Mouse (Mus musculus) limb, embryonic 14.5 days (tissue): ENCODE results near the gene Mab21l1. TPM values are rescaled to one million over a fixed set of nuclear protein-coding genes. Genes with fewer than 3 reads are reported as not detected.

ENCODE experiments used
- ATAC-seq: fragments of 200-750 bp; cut with Nextera tagmentation; 2 replicates; pipeline ENCODE4 v1.8.0; 2017; ENCODE audit warnings: low read depth, moderate number of reproducible peaks, moderate TSS enrichment; ENCODE audit not compliant: low FRiP score
- DNase-seq: peaks from one replicate; pipeline ENCODE4 v3.0.0-alpha.2; 2015; ENCODE audit warnings: low spot score
- H3K27ac ChIP-seq: fragments of 300-500 bp; sonication (generic); replicated peaks from 2 replicates; pipeline ENCODE4 v1.5.1; 2014; ENCODE audit warnings: low read depth, mild to moderate bottlenecking, low read length, moderate library complexity, mixed read lengths
- H3K27me3 ChIP-seq: fragments of 300-500 bp; sonication (generic); 2 replicates; pipeline ENCODE4 v1.6.1; 2014; ENCODE audit warnings: low read length, mixed read lengths; ENCODE audit not compliant: control insufficient read depth, insufficient read depth
- H3K36me3 ChIP-seq: fragments of 300-500 bp; sonication (generic); 2 replicates; pipeline ENCODE4 v1.6.1; 2014; ENCODE audit warnings: mild to moderate bottlenecking, low read length, moderate library complexity, mixed read lengths; ENCODE audit not compliant: control insufficient read depth, insufficient read depth
- H3K4me1 ChIP-seq: fragments of 300-500 bp; sonication (generic); 2 replicates; pipeline ENCODE4 v1.6.1; 2014; ENCODE audit warnings: antibody characterized with exemption, low read length, mixed read lengths; ENCODE audit not compliant: control insufficient read depth, insufficient read depth
- H3K4me2 ChIP-seq: fragments of 300-500 bp; sonication (generic); replicated peaks from 2 replicates; pipeline ENCODE4 v1.6.1; 2014; ENCODE audit warnings: low read depth, mild to moderate bottlenecking, low read length, moderate library complexity; ENCODE audit not compliant: severe bottlenecking
- H3K4me3 ChIP-seq: fragments of 300-500 bp; sonication (generic); replicated peaks from 2 replicates; pipeline ENCODE4 v1.5.1; 2014; ENCODE audit warnings: low read length
- H3K9ac ChIP-seq: fragments of 300-500 bp; sonication (generic); 2 replicates; pipeline ENCODE4 v1.6.1; 2014; ENCODE audit warnings: mild to moderate bottlenecking, low read depth, low read length, moderate library complexity; ENCODE audit not compliant: severe bottlenecking
- H3K9me3 ChIP-seq: fragments of 300-500 bp; sonication (generic); 2 replicates; pipeline ENCODE4 v1.6.1; 2016; ENCODE audit warnings: low read length; ENCODE audit not compliant: control insufficient read depth
- POLR2A ChIP-seq: fragments of 200-500 bp; IDR thresholded peaks from 2 replicates; pipeline ENCODE4 v1.8.0; 2012; ENCODE audit warnings: inconsistent platforms, mild to moderate bottlenecking, moderate library complexity, borderline replicate concordance; ENCODE audit not compliant: insufficient read depth, insufficient read length; ENCODE audit errors: extremely low read depth
- WGBS: fragments of 180-500 bp; shearing (Covaris S2); extraction: QIAGEN DNeasy Blood & Tissue Kit; methylation state at CpG from one replicate; pipeline ENCODE4 v1.1.7; 2014; 5-methylcytosine and 5-hydroxymethylcytosine counted together
- polyA plus RNA-seq, 2 experiments: library from polyadenylated mRNA; depleted of rRNA in 1 of 2; stranded (reverse) in 1 of 2; unstranded in 1 of 2; fragments of >200 nt; fragmentation: Nextera tagmentation in 1 of 2; extraction: Ambion mirVana in 1 of 2; gene quantifications; 2 replicates each; pipeline versions ENCODE4 v1.2.1 to v1.2.3; 2012 to 2014

The Mab21l1 gene
- polyA plus RNA-seq, 2 experiments, result 18.7 to 18.9 TPM

DNA sequence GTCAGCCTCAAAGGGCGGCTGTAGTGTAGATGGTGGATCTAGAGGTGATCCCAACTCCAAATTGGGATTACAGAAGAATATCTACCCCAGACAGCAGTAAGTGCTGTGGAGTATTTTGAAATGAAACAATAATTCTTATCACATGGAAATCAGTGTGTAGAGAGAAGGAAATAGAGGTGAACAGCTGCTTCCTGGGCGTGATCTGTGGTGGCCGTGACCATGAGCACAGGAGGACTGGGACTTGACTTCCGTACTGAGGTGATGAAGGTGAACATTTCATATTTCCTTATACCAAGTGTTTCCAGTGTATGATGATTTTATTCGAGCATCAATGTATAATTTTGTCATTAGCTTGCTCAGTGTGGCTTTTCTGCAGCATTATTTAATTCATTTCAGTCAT lies 38.4 kb upstream of the Mab21l1 start:
- no peaks in the 10 kb centered on the region for H3K36me3 ChIP-seq
- no peaks in the 10 kb centered on the region for H3K9me3 ChIP-seq
- no peak for TF ChIP-seq POLR2A
- no peak overlapping the region for H3K9ac ChIP-seq
- no peak overlapping the region for H3K4me3 ChIP-seq
- no peaks in the 10 kb centered on the region for H3K27me3 ChIP-seq
- 0 out of 2 replicates have a peak, but pooled peaks cover 5% of the 10 kb centered on the region for H3K4me1 ChIP-seq
- no peak overlapping the region for H3K27ac ChIP-seq
- 88% methylated on average over 5 of the region's 5 CpGs for WGBS
- H3K4me2 ChIP-seq, result no peak overlapping the region
- DNase-seq (no peak), ATAC-seq (no peak)

GRCm38 (mm10) chr3:55750445-55751065 lies 31.8 kb upstream of the Mab21l1 start:
- H3K4me1 ChIP-seq, result 0 out of 2 replicates have a peak, but pooled peaks cover 6% of the 10 kb centered on the region
- TF ChIP-seq POLR2A, result no peak
- no peak overlapping the region for H3K4me2 ChIP-seq
- no peak for ATAC-seq
- no peak for DNase-seq
- no peak overlapping the region for H3K9ac ChIP-seq
- 51% methylated on average over 11 of the region's 11 CpGs for WGBS
- no peak overlapping the region for H3K4me3 ChIP-seq
- H3K27ac ChIP-seq, result no peak overlapping the region
- no peaks in the 10 kb centered on the region for H3K36me3 ChIP-seq
- no peaks in the 10 kb centered on the region for H3K9me3 ChIP-seq
- H3K27me3 ChIP-seq, result no peaks in the 10 kb centered on the region

DNA sequence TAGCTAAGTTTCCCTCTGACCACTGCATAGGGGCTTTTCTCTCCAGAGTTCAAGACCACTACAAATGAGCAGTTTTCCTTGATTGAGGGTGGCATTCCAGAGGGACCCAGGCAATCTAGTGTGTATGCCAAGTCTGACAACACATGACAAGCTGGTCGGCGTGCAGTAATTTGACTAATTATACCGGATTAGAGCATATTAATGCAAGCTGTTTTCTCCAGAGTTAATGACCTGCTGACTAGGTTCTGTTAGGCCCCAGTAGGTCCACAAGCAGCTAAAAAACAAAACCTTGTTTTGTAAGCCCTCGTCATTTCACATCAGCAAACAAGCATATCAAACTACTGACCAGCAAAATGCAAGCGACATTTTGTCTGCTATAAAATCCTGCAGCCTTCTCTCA lies 30.9 kb upstream of the Mab21l1 start:
- no peak overlapping the region for H3K27ac ChIP-seq
- no peak for DNase-seq

DNA sequence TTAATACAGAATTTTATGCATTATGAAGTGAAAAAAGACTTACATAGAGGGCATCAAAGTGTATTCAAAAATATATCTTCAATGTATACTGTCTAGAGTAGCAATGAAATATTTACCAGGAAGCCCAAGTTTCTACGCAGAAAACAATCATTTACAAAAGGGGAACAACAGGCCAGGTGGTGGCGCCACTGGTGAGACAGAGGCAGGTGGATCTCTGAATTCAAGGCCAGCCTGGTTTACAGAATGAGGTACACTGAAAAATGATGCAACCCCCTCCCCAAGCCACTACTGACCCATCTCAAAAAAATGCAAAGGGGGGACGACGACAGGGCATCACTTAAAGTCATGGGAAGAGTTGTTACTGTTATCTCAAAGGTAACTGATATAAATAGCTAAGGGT lies 29.8 kb upstream of the Mab21l1 start:
- Histone ChIP-seq H3K4me3 (no peak overlapping the region), H3K4me2 (no peak overlapping the region), H3K36me3 (no peaks in the 10 kb centered on the region), H3K27me3 (no peaks in the 10 kb centered on the region), H3K9me3 (no peaks in the 10 kb centered on the region), H3K27ac (no peak overlapping the region), H3K4me1 (peaks cover 11% of the 10 kb centered on the region; the same call in 1 of the 2 replicates), H3K9ac (no peak overlapping the region)
- no peak for ATAC-seq
- no peak for TF ChIP-seq POLR2A
- DNase-seq, result no peak
- WGBS, result 88% methylated on average over 4 of the region's 4 CpGs

More for the DNA sequence above, 30.9 kb upstream of the Mab21l1 start:
- Histone ChIP-seq H3K27me3 (no peaks in the 10 kb centered on the region), H3K4me2 (no peak overlapping the region), H3K36me3 (no peaks in the 10 kb centered on the region), H3K4me1 (peaks cover 11% of the 10 kb centered on the region; the same call in 1 of the 2 replicates), H3K4me3 (no peak overlapping the region), H3K9ac (no peak overlapping the region), H3K9me3 (no peaks in the 10 kb centered on the region)
- 32% methylated on average over 5 of the region's 5 CpGs for WGBS
- TF ChIP-seq POLR2A, result no peak
- no peak for ATAC-seq

- no peak for ATAC-seq
- H3K27ac ChIP-seq, result no peak overlapping the region
- TF ChIP-seq POLR2A, result no peak
- no peak overlapping the region for H3K4me2 ChIP-seq
- H3K36me3 ChIP-seq, result no peaks in the 10 kb centered on the region
- no peaks in the 10 kb centered on the region for H3K9me3 ChIP-seq
- peaks cover 11% of the 10 kb centered on the region; the same call in 1 of the 2 replicates for H3K4me1 ChIP-seq
- WGBS, result 90% methylated on average over 6 of the region's 6 CpGs
- no peak overlapping the region for H3K9ac ChIP-seq
- H3K27me3 ChIP-seq, result no peaks in the 10 kb centered on the region
- no peak overlapping the region for H3K4me3 ChIP-seq
- DNase-seq, result no peak
Measured at GRCm38 (mm10) chr3:55753872-55754271, 28.4 kb upstream of the Mab21l1 start.
